Mouse (Mus musculus) E14TG2a.4 (cell line): ENCODE measurements around the gene Sqstm1.
"Not testable (repeated sequence)": the region's sequence is repeated elsewhere in the genome, so short reads cannot be mapped to it uniquely, and the experiment has no call there.

ENCODE experiments used
- H3K27me3 ChIP-seq: 2 replicates; pipeline ENCODE4 v1.6.1; 2014; ENCODE audit warnings: low read length, control low read depth; ENCODE audit not compliant: insufficient read depth
- H3K36me3 ChIP-seq: 2 replicates; pipeline ENCODE4 v1.6.1; 2014; ENCODE audit warnings: low read length, control low read depth; ENCODE audit not compliant: insufficient read depth
- H3K4me1 ChIP-seq: replicated peaks from 2 replicates; pipeline ENCODE4 v1.6.1; 2014; ENCODE audit warnings: low read depth, low read length, control low read depth
- H3K4me3 ChIP-seq: replicated peaks from 2 replicates; pipeline ENCODE4 v1.5.1; 2014; ENCODE audit warnings: mild to moderate bottlenecking, low read length
- H3K9me3 ChIP-seq: 2 replicates; pipeline ENCODE4 v1.6.1; 2014; ENCODE audit warnings: low read length, control low read depth
- CTCF ChIP-seq: conservative IDR thresholded peaks from 2 replicates; pipeline ENCODE4 v1.5.1; 2014; ENCODE audit warnings: low read length
- NANOG ChIP-seq: IDR thresholded peaks from 2 replicates; pipeline ENCODE4 v1.6.1; 2014; ENCODE audit warnings: borderline replicate concordance, low read length, mixed read lengths
- POU5F1 ChIP-seq: IDR thresholded peaks from 2 replicates; pipeline ENCODE4 v1.6.1; 2014; ENCODE audit warnings: low read length, borderline replicate concordance

Sqstm1 gene

GRCm38 (mm10) chr11:50178532-50179488 lies 31.8 kb downstream of the Sqstm1 start:
- no peak overlapping the region for H3K4me3 ChIP-seq
- no peaks in the 10 kb centered on the region for H3K27me3 ChIP-seq
- peaks cover 58% of the 10 kb centered on the region for H3K36me3 ChIP-seq
- TF ChIP-seq POU5F1 (no peak), CTCF (no peak), NANOG (no peak)
- no peaks in the 10 kb centered on the region for H3K9me3 ChIP-seq
- peaks cover 45% of the 10 kb centered on the region for H3K4me1 ChIP-seq

- no peaks in the 10 kb centered on the region for H3K27me3 ChIP-seq
- peaks cover 36% of the 10 kb centered on the region for H3K4me1 ChIP-seq
- H3K4me3 ChIP-seq, result no peak overlapping the region
- H3K9me3 ChIP-seq, result no peaks in the 10 kb centered on the region
- peaks cover 44% of the 10 kb centered on the region for H3K36me3 ChIP-seq
- no peak for TF ChIP-seq NANOG
- TF ChIP-seq CTCF, result no peak
- TF ChIP-seq POU5F1, result no peak
These were observed 33.5 kb downstream of the Sqstm1 start for GRCm38 (mm10) chr11:50177111-50177510.

GRCm38 (mm10) chr11:50176351-50176750 lies 34.3 kb downstream of the Sqstm1 start:
- H3K4me1 ChIP-seq, result peaks cover 40% of the 10 kb centered on the region
- TF ChIP-seq CTCF, result no peak
- no peak for TF ChIP-seq NANOG
- no peak for TF ChIP-seq POU5F1
- H3K27me3 ChIP-seq, result no peaks in the 10 kb centered on the region
- H3K36me3 ChIP-seq, result peaks cover 43% of the 10 kb centered on the region
- no peaks in the 10 kb centered on the region for H3K9me3 ChIP-seq
- no peak overlapping the region for H3K4me3 ChIP-seq

- H3K9me3 ChIP-seq, result no peaks in the 10 kb centered on the region
- peaks cover 48% of the 10 kb centered on the region for H3K4me1 ChIP-seq
- peak overlapping the region; percentile 91 for H3K4me3 ChIP-seq
- H3K27me3 ChIP-seq, result no peaks in the 10 kb centered on the region
- H3K36me3 ChIP-seq, result peaks cover 43% of the 10 kb centered on the region
- TF ChIP-seq POU5F1 (no peak), CTCF (no peak), NANOG (no peak)
These were observed 35.9 kb downstream of the Sqstm1 start for GRCm38 (mm10) chr11:50174730-50175187.

- peak within 1 kb of the TSS; percentile 91 for H3K4me3 ChIP-seq
- not testable (repeated sequence) for H3K9me3 ChIP-seq, H3K27me3 ChIP-seq
- H3K36me3 ChIP-seq, result peaks cover 40% of the 10 kb centered on the region
- peaks cover 48% of the 10 kb centered on the region for H3K4me1 ChIP-seq
These were observed 36.4 kb downstream of the Sqstm1 start, which contains the start of gene Mrnip for GRCm38 (mm10) chr11:50174111-50174729. TSS of gene Mrnip (plus strand) at chr11:50174444.

GRCm38 (mm10) chr11:50168352-50168751 lies 42.3 kb downstream of the Sqstm1 start:
- no peaks in the 10 kb centered on the region for H3K27me3 ChIP-seq
- H3K9me3 ChIP-seq, result no peaks in the 10 kb centered on the region
- H3K4me3 ChIP-seq, result no peak overlapping the region
- peaks cover 24% of the 10 kb centered on the region for H3K36me3 ChIP-seq
- TF ChIP-seq CTCF, result no peak
- no peak for TF ChIP-seq NANOG
- TF ChIP-seq POU5F1, result no peak
- H3K4me1 ChIP-seq, result peaks cover 12% of the 10 kb centered on the region

- H3K36me3 ChIP-seq, result peaks cover 20% of the 10 kb centered on the region
- H3K27me3 ChIP-seq, result no peaks in the 10 kb centered on the region
- H3K4me3 ChIP-seq, result no peak overlapping the region
- H3K4me1 ChIP-seq, result peaks cover 17% of the 10 kb centered on the region
- no peaks in the 10 kb centered on the region for H3K9me3 ChIP-seq
- TF ChIP-seq CTCF (no peak), NANOG (no peak)
These were observed 48.1 kb downstream of the Sqstm1 start for GRCm38 (mm10) chr11:50162338-50163050.

GRCm38 (mm10) chr11:50161578-50162304 lies 48.9 kb downstream of the Sqstm1 start:
- H3K27me3 ChIP-seq, result no peaks in the 10 kb centered on the region
- TF ChIP-seq NANOG (no peak), CTCF (peak; percentile 99), POU5F1 (no peak)
- 0 out of 2 replicates have a peak overlapping the region, but pooled peaks have one; percentile 7 for H3K4me3 ChIP-seq
- peaks cover 17% of the 10 kb centered on the region for H3K4me1 ChIP-seq
- H3K36me3 ChIP-seq, result peaks cover 28% of the 10 kb centered on the region
- no peaks in the 10 kb centered on the region for H3K9me3 ChIP-seq
